Mouse (Mus musculus): ENCODE measurements around the gene Gjb3. TPM values are rescaled to one million over a fixed set of nuclear protein-coding genes. Genes with fewer than 3 reads are reported as not detected.

Gene Gjb3
- polyA plus RNA-seq (2017; shearing (Covaris generic)): under 1 TPM; 0.29 to 0.37 TPM

DNA sequence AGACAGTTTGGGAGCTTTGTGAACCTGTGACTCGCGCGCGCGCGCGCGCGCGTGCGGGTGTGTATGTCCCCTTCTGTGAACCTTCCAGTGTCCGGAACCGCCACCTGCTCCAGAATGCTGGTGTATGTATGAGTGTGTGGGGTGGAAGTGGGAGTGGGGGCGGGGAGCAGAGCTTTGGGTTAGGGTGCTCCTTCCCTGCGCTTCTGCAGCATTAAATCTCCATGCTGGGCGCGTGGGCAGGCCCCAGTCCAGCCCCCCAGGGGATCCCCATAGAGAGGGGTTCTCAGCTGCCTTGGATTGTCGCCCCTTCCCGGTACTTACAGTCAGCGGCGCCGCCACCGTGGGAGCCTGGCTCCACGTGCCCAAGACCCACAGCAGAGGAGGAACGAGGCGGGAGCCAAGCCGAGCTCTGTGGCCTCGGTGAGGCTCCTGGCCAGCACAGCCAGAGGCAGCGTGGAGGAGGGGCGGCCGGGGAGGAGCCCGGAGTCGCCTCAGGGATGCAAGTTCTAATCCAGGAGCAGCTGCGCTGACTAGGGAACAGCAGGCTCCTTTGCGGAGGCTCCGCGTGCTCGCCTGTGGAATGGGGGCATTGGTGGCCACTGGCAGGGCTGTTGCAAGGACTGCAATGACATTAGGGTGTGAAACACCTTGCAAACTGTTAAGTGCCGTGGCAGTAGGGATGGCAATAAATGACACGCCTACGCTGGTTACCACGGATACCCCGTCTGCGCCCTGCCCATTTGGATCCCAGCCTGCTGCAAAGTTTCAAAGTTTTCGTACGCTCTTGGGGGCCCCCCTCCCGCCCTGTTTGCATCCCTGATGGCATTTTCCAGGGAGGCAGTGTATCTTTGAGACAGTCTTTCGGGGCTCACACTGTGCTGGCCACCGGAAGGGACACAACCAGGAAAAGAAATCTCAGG, at the start of gene Gjb3:
Gjb3 (minus strand) TSS at position 664 of the 920 bp plus-strand sequence.

DNA sequence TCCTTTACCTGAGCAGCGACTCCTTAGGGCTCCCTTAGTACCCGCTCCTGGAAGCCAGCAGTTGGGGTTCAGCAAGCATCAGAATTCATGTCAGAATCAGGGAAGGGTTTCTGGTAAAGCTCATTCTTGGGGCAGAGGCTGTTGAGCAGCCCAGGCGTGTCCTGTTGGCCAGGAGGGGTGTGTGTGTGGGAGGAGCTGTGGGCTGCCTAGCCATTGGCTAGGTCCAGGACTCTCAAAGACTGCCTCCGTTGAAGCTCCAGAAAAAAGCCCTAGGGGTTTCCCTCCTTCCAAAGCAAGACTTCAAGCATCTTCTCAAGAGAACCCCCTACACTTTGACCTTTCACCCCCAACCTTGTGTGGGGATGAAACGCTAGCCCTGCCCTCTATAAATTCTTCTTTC, 27.4 kb upstream of the Gjb3 start, which contains the start of gene Gjb5:
Gjb5 (minus strand) TSS at position 164 of the 400 bp plus-strand sequence.

DNA sequence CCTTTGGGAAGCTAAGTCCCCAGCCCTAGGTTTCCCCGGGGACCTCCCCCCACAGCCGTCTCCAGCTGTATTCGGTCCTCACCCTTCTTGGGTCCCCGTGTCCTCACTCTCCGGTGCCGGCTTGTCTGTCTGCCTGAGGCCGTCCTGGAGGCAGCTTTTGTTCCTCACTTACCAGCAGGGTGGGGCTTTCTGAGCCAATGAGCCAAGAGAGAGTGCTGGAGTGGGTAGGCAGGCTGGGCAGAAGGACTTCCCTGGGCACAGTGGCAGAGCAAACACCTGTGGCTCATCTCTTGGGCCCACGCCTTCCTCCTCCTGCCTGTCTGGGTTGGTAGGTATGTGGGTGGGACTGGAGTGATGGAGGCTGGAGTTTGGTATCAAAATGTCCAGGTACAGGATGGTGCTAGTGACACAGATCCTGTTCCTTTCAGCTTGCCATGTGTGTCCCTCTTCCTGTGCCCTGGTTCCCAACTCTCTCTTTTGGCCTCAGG, 23.4 kb upstream of the Gjb3 start, which contains the start of gene Gjb4:
Gjb4 (minus strand) TSS at position 131 of the 488 bp plus-strand sequence.

DNA sequence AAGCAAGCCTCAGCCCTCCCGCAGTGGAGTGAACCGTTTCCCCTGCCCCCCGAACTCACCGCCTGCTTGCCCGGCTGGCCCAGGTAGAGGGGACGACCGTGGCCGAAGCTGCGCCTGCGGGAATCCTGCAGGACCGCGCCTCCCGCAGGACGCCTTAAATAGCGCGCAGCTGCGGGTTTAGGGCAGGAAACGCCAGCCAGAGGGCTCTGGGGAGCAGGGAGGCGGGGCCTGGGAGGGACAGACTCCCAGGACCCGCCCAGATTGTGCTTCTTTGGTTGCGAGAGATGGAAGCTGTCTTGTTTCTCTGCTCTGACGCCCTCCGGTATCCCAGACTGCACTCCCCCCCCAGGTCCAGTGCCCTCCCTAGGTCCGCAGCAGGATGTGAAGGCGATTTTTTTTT, 16.8 kb downstream of the Gjb3 start, which contains the start of gene Gja4:
Gja4 (minus strand) TSS at position 179 of the 400 bp plus-strand sequence.

Other genes with a start within 250 kb of the Gjb3 start
- gene Tmem35b, start 207.2 kb downstream of the Gjb3 start, polyA plus RNA-seq (2017; shearing (Covaris generic)): 10 to 100 TPM; 22.2 to 28.1 TPM
- gene Dlgap3, start 161.6 kb downstream of the Gjb3 start, polyA plus RNA-seq (2017; shearing (Covaris generic)): under 1 TPM in 1 of 2 experiments, not detected in 1; 0.16 TPM
- gene Smim12, start 87.1 kb downstream of the Gjb3 start, polyA plus RNA-seq (2017; shearing (Covaris generic)): 10 to 100 TPM; 37.9 to 50.9 TPM
- gene Gja4, start 16.8 kb downstream of the Gjb3 start, polyA plus RNA-seq (2017; shearing (Covaris generic)): not detected
- gene Gjb4, start 23.2 kb upstream of the Gjb3 start, polyA plus RNA-seq (2017; shearing (Covaris generic)): not detected
- gene Gjb5, start 27.3 kb upstream of the Gjb3 start, polyA plus RNA-seq (2017; shearing (Covaris generic)): not detected